Mouse (Mus musculus): Measurements from ENCODE around the gene Maml1.

DNA sequence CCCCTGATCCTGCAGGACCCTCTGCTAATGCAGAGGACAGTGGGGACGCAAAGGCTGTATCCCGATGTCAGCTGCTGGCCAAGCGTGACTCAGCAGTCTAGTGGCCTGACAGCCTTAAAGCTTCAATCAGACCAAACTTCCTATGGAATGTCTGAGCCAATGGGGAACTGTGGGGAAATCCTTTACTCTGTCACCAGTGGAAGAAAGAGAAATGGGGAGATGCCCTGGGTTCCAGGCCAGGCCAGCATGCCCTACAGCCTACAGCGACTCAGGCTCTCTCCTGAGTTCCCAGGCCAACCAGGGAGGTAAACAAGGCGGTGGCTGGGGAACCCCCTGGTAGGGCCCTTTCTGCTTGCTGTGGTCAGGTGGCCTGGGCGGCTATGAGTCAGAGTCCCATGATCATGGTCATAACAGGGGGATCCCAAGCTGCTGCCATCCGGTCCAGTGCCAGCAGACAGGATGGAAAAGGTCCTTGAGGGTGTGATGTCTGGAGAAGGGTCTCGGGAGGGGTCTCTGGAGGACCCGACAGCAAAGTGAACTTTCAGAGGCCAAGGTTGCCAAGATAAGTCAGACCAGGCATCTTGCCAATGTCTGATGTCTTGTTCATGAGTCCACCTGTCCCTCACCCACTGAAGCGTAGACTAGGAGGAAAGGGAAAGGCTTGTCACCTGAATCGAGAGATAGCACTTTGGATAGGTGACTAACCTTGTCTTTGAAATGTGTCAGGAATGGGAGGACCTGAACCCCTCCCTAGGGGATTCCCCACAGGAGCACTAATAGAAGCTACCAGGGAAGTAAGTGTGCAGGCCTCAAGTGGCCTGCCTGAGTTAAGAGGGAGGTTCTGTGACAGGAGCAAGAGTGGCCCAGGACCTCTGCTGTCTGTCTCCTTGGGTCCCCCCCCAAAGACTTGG is 79.0 kb downstream of the Maml1 start:
- no peak for TF ChIP-seq CTCF (IDR thresholded peaks at IDR 0.05; ENCODE audit: extremely low read depth, insufficient read length, insufficient replicate concordance, low read depth, low read length)
- TF ChIP-seq POLR2A (IDR thresholded peaks at IDR 0.05; ENCODE audit: low read depth, low read length) = no peak

All from small intestine, adult 2 months (tissue).